Mouse (Mus musculus) lung, embryonic 15.5 days (tissue): ENCODE data around the gene B830017H08Rik. TPM values are rescaled to one million over a fixed set of nuclear protein-coding genes. Genes with fewer than 3 reads are reported as not detected.

Experiments used
- ATAC-seq: fragments of 200-750 bp; cut with Nextera tagmentation; 2 replicates; pipeline ENCODE4 v1.8.0; 2017; ENCODE audit warnings: moderate number of reproducible peaks, borderline replicate concordance; ENCODE audit not compliant: low FRiP score, low TSS enrichment; ENCODE audit errors: extremely low read depth
- H3K27ac ChIP-seq: fragments of 300-500 bp; sonication (generic); 2 replicates; pipeline ENCODE4 v1.5.1; 2015; ENCODE audit warnings: moderate library complexity, mild to moderate bottlenecking, inconsistent platforms
- H3K27me3 ChIP-seq: fragments of 300-500 bp; sonication (generic); 2 replicates; pipeline ENCODE4 v1.6.1; 2015; ENCODE audit warnings: inconsistent platforms
- H3K36me3 ChIP-seq: fragments of 300-500 bp; sonication (generic); 2 replicates; pipeline ENCODE4 v1.6.1; 2015; ENCODE audit warnings: inconsistent platforms
- H3K4me1 ChIP-seq: fragments of 300-500 bp; sonication (generic); 2 replicates; pipeline ENCODE4 v1.6.1; 2015; ENCODE audit warnings: inconsistent platforms
- H3K4me2 ChIP-seq: fragments of 300-500 bp; sonication (generic); 2 replicates; pipeline ENCODE4 v1.6.1; 2015; ENCODE audit warnings: inconsistent platforms, mild to moderate bottlenecking, moderate library complexity
- H3K4me3 ChIP-seq: fragments of 300-500 bp; sonication (generic); 2 replicates; pipeline ENCODE4 v1.5.1; 2015; ENCODE audit warnings: mild to moderate bottlenecking, inconsistent platforms
- H3K9ac ChIP-seq: fragments of 300-500 bp; sonication (generic); 2 replicates; pipeline ENCODE4 v1.6.1; 2015; ENCODE audit warnings: inconsistent platforms
- H3K9me3 ChIP-seq: fragments of 300-500 bp; sonication (generic); 2 replicates; pipeline ENCODE4 v1.6.1; 2016; ENCODE audit warnings: inconsistent platforms
- WGBS: fragments of 180-500 bp; shearing (Covaris S2); methylation state at CpG from one replicate; pipeline ENCODE4 v1.1.7; 2015; 5-methylcytosine and 5-hydroxymethylcytosine counted together
- polyA plus RNA-seq: library from polyadenylated mRNA; unstranded; fragments of >200 nt; fragmentation: Nextera tagmentation; extraction: Ambion mirVana; gene quantifications from 2 replicates; pipeline ENCODE4 v1.2.1, GENCODE M21; 2015

Gene B830017H08Rik
- polyA plus RNA-seq, result 0.09 TPM in 1 of 2 replicates, not detected in the other

- peak within 1 kb of the TSS; percentile 25 for H3K9ac ChIP-seq
- peaks cover 14% of the 10 kb centered on the region; the same call in 1 of the 2 replicates for H3K4me1 ChIP-seq
- H3K4me3 ChIP-seq, result peak within 1 kb of the TSS; percentile 56
- WGBS, result 30% methylated on average over 7 of the region's 7 CpGs
- H3K36me3 ChIP-seq, result no peaks in the 10 kb centered on the region
- no peak within 1 kb of the TSS for H3K27ac ChIP-seq
- peaks cover 87% of the 10 kb centered on the region for H3K27me3 ChIP-seq
- peak within 1 kb of the TSS; percentile 97 for H3K4me2 ChIP-seq
- no peaks in the 10 kb centered on the region for H3K9me3 ChIP-seq
- no peak for ATAC-seq
These were observed at the start of gene B830017H08Rik for GRCm38 (mm10) chr16:17832821-17833220. TSS of gene B830017H08Rik (plus strand) at chr16:17833121.

GRCm38 (mm10) chr16:17785337-17785736, 47.6 kb upstream of the B830017H08Rik start:
- Histone ChIP-seq H3K4me2 (no peak overlapping the region), H3K4me1 (no peaks in the 10 kb centered on the region), H3K4me3 (no peak overlapping the region), H3K9me3 (no peaks in the 10 kb centered on the region), H3K36me3 (peaks cover 56% of the 10 kb centered on the region), H3K27me3 (no peaks in the 10 kb centered on the region), H3K9ac (no peak overlapping the region), H3K27ac (no peak overlapping the region)
- 56% methylated on average over 3 of the region's 3 CpGs for WGBS
- ATAC-seq, result no peak

- no peaks in the 10 kb centered on the region for H3K9me3 ChIP-seq
- peaks cover 18% of the 10 kb centered on the region for H3K4me1 ChIP-seq
- no peak for ATAC-seq
- H3K27ac ChIP-seq, result no peak overlapping the region
- peaks cover 46% of the 10 kb centered on the region for H3K36me3 ChIP-seq
- no peaks in the 10 kb centered on the region for H3K27me3 ChIP-seq
- 59% methylated on average over 3 of the region's 3 CpGs for WGBS
- no peak overlapping the region for H3K9ac ChIP-seq
- H3K4me2 ChIP-seq, result no peak overlapping the region
- no peak overlapping the region for H3K4me3 ChIP-seq
These were observed 40.2 kb upstream of the B830017H08Rik start for GRCm38 (mm10) chr16:17792728-17793127.

- Histone ChIP-seq H3K9me3 (no peaks in the 10 kb centered on the region), H3K27ac (no peak overlapping the region), H3K27me3 (peaks cover 5% of the 10 kb centered on the region), H3K9ac (no peak overlapping the region), H3K36me3 (peaks cover 38% of the 10 kb centered on the region), H3K4me3 (no peak overlapping the region), H3K4me2 (no peak overlapping the region), H3K4me1 (peaks cover 23% of the 10 kb centered on the region)
- no peak for ATAC-seq
- WGBS, result 88% methylated on average over 4 of the region's 4 CpGs
These were observed 38.9 kb upstream of the B830017H08Rik start for GRCm38 (mm10) chr16:17794047-17794446.

GRCm38 (mm10) chr16:17795643-17796042, 37.3 kb upstream of the B830017H08Rik start:
- H3K4me2 ChIP-seq, result no peak overlapping the region
- peaks cover 37% of the 10 kb centered on the region for H3K4me1 ChIP-seq
- peaks cover 24% of the 10 kb centered on the region for H3K36me3 ChIP-seq
- no peaks in the 10 kb centered on the region for H3K9me3 ChIP-seq
- no peak overlapping the region for H3K9ac ChIP-seq
- 51% methylated on average over 5 of the region's 5 CpGs for WGBS
- ATAC-seq, result no peak
- H3K4me3 ChIP-seq, result no peak overlapping the region
- peaks cover 17% of the 10 kb centered on the region for H3K27me3 ChIP-seq
- peak overlapping the region; percentile 42; the same call in 1 of the 2 replicates for H3K27ac ChIP-seq

- peaks cover 23% of the 10 kb centered on the region for H3K27me3 ChIP-seq
- H3K27ac ChIP-seq, result peak overlapping the region; percentile 94
These were observed 36.4 kb upstream of the B830017H08Rik start for GRCm38 (mm10) chr16:17796519-17796918.

GRCm38 (mm10) chr16:17796971-17797811, 35.7 kb upstream of the B830017H08Rik start, which contains the start of gene Scarf2:
TSS of gene Scarf2 (plus strand) at chr16:17797282.
- Histone ChIP-seq H3K4me3 (peak within 1 kb of the TSS; percentile 60), H3K4me2 (peak within 1 kb of the TSS; percentile 76), H3K4me1 (peaks cover 52% of the 10 kb centered on the region), H3K9ac (peak within 1 kb of the TSS; percentile 71), H3K27me3 (peaks cover 30% of the 10 kb centered on the region), H3K9me3 (no peaks in the 10 kb centered on the region), H3K27ac (peak within 1 kb of the TSS; percentile 94), H3K36me3 (peaks cover 10% of the 10 kb centered on the region; the same call in 1 of the 2 replicates)
- peak; percentile 77 for ATAC-seq
- 2% methylated on average over 52 of the region's 81 CpGs for WGBS

More at GRCm38 (mm10) chr16:17796519-17796918, 36.4 kb upstream of the B830017H08Rik start:
- no peak for ATAC-seq
- peaks cover 16% of the 10 kb centered on the region for H3K36me3 ChIP-seq
- H3K4me3 ChIP-seq, result peak overlapping the region; percentile 60
- H3K4me2 ChIP-seq, result peak overlapping the region; percentile 76
- no peaks in the 10 kb centered on the region for H3K9me3 ChIP-seq
- peaks cover 46% of the 10 kb centered on the region for H3K4me1 ChIP-seq
- H3K9ac ChIP-seq, result peak overlapping the region; percentile 71

- WGBS, result 2% methylated on average over 29 of the region's 29 CpGs
- Histone ChIP-seq H3K27me3 (peaks cover 37% of the 10 kb centered on the region), H3K4me1 (peaks cover 59% of the 10 kb centered on the region), H3K9me3 (no peaks in the 10 kb centered on the region), H3K4me2 (peak overlapping the region; percentile 76), H3K27ac (peak overlapping the region; percentile 94), H3K4me3 (peak overlapping the region; percentile 60), H3K9ac (peak overlapping the region; percentile 71), H3K36me3 (0 out of 2 replicates have a peak, but pooled peaks cover 3% of the 10 kb centered on the region)
- ATAC-seq, result peak; percentile 20
These were observed 35.1 kb upstream of the B830017H08Rik start for GRCm38 (mm10) chr16:17797812-17798311.

- Histone ChIP-seq H3K36me3 (0 out of 2 replicates have a peak, but pooled peaks cover 3% of the 10 kb centered on the region), H3K4me1 (peaks cover 66% of the 10 kb centered on the region), H3K27ac (peak overlapping the region; percentile 94), H3K27me3 (peaks cover 44% of the 10 kb centered on the region), H3K4me2 (peak overlapping the region; percentile 76), H3K9ac (peak overlapping the region; percentile 71), H3K4me3 (peak overlapping the region; percentile 60), H3K9me3 (no peaks in the 10 kb centered on the region)
- WGBS, result 4% methylated on average over 35 of the region's 45 CpGs
- peak; percentile 81 for ATAC-seq
These were observed 34.4 kb upstream of the B830017H08Rik start for GRCm38 (mm10) chr16:17798321-17799180.

- peak overlapping the region; percentile 76 for H3K4me2 ChIP-seq
- 0 out of 2 replicates have a peak, but pooled peaks cover 3% of the 10 kb centered on the region for H3K36me3 ChIP-seq
- H3K4me3 ChIP-seq, result peak overlapping the region; percentile 60
- peak overlapping the region; percentile 10; the same call in 1 of the 2 replicates for H3K9ac ChIP-seq
- H3K27ac ChIP-seq, result no peak overlapping the region
- no peak for ATAC-seq
- H3K4me1 ChIP-seq, result peaks cover 76% of the 10 kb centered on the region
- H3K27me3 ChIP-seq, result peaks cover 54% of the 10 kb centered on the region
- H3K9me3 ChIP-seq, result no peaks in the 10 kb centered on the region
These were observed 33.3 kb upstream of the B830017H08Rik start for GRCm38 (mm10) chr16:17799584-17799983.

- Histone ChIP-seq H3K4me1 (peaks cover 82% of the 10 kb centered on the region), H3K4me3 (peak overlapping the region; percentile 27; the same call in 1 of the 2 replicates), H3K36me3 (peaks cover 6% of the 10 kb centered on the region; the same call in 1 of the 2 replicates)
These were observed 31.0 kb upstream of the B830017H08Rik start for GRCm38 (mm10) chr16:17801777-17802455.

More at GRCm38 (mm10) chr16:17801777-17802455, 31.0 kb upstream of the B830017H08Rik start:
- Histone ChIP-seq H3K9ac (peak overlapping the region; percentile 18; the same call in 1 of the 2 replicates), H3K9me3 (no peaks in the 10 kb centered on the region), H3K27me3 (peaks cover 73% of the 10 kb centered on the region), H3K4me2 (peak overlapping the region; percentile 56), H3K27ac (no peak overlapping the region)
- WGBS, result 20% methylated on average over 7 of the region's 7 CpGs
- ATAC-seq, result no peak
